Mouse (Mus musculus) brain, embryonic 18.5 days (tissue): ENCODE measurements around the gene Dpp6.

ENCODE experiments used
- DNase-seq: peaks from one replicate; pipeline ENCODE4 v3.0.0-alpha.2; 2012; ENCODE audit warnings: low read depth, low spot score

Dpp6 gene

DNA sequence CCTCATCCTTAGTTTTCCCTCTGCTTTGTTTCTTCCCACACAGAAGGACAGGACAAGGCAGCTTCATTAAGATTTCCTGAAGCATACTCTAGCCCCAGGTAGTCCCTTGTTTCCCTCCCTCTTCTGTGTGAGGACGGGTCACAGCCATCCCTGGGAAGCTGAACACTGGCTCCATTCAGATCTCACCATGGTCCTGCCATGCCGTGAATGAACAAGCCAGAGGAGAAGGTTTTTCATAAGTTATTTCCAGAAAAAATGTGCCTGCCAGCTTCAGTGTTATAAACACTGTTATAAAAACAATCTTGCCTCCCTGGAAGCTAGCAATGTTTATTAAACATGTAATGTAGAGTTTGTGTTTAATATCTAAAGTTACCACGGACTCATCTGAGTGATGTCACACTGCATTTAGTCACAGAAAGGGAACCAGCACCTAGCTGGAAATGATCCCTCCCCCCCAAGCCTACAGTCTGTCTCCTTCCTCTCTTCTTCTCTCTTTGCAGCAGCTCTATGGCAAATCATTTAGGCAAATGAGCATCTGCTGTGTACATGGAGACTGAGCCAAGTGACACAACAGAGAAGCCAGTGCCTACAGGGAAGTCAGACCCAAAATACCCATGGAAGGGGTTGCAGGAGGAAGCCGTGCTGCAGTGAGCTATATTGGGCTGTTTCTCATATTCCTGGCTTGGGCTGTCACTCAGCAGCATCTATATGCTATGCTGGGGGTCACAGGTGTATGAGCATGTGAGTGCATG is 128.3 kb downstream of the Dpp6 start:
- DNase-seq: peak; percentile 68

DNA sequence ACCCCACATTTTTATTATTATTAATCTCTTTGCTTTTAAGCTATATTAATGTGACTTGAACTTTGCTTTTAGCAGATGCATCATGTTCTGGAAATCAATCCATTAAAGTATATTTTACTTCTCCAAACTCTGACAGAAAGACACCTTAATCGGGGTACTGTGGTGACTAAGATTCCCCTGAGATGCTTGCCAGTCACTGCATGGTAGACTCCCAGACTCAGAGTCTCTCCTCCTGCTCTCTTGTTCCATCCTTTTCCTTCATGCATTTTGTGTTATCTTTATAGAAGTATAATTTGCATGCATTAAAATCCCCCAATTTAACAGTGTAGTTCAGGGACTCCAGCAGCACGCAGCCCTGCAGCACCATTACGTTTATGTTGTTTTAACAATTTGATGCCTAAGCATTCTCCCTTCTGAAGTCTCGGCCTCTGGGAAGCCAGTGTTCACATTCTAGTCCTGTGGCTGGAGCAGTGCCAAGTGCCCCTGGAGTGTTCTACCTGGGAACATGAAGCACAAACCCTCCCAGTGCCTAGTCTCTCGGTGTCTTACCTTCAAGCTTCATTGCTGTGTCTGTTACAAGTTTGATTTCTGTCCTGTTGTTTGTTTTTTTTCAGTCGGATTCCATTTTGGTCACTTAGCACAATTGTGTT is 153.1 kb downstream of the Dpp6 start:
- no peak for DNase-seq

DNA sequence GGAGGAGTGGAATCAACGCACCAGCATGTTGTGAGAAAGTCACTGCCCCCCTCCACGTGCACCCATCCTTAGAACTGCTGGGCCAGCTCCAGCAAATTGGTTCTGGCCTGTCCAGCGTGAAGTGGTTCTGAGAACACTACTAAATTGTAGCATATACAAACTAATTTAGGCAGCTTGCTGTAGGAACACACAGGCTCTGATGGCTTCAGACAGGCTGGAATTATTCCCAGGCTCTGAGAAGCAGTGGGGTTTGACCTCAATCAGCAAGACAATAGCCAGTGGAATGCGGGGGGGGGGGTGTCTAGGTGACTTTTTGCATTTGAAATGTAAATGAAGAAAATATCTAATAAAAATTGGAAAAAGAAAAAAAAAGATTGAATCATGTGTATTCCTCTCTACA is 156.2 kb downstream of the Dpp6 start:
- DNase-seq: no peak

DNA sequence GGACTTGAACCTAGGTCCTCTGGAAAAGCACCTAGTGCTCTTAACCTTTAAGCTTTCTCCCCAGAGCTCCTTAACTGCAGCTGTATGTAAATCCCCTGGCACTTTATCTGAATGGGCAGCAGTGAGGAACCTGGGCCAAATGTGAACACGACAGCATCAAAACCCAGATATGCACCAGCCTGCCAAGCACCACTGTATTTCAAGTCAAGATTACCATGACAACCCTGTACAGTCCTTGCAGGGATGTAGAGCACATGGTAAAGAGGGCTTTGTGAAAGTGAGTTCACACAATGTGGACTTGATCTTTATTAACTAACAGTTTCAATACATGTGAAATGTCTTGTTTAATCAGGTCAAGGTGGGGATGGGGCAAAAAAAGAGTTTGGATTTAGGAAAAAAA is 162.3 kb downstream of the Dpp6 start:
- DNase-seq: no peak

DNA sequence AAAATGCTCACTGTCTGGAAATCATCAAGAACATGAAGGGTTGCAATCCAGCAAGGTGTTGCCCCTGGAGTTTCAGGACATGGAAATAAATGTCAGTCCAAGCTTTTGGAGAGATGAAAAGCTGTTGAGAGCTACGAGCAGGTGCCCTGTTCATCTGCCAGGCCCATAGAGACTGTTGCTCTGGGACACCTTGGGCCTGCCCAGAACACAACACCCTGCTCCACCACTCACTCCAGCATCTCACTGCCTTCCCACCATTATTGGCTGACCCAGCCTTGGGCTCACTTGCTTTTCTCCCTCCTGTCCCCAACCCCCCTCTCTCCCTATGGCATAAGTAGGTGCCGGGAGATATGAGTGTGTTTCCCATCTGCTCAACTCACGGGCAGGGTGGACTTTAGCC is 162.8 kb downstream of the Dpp6 start:
- DNase-seq: no peak

DNA sequence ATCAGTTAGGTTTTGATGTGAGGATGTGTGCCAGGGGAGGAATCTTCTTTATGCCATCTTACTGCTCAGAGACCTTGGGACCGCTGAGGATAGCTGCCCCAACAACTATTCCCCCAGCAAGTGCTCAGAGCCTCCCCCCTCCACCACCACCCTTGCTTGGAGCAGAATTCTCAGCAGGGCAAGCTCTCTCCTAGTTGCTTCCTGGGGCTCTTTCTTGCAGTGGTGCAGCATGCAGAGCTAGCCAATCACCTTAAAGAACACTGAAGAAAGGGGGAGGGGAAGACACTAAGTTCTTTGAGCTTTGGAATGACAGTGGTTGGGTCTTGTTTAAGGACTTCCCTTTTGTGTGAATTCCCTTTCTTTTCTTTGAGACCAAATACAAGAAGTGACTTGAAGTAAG is 168.1 kb downstream of the Dpp6 start:
- no peak for DNase-seq

DNA sequence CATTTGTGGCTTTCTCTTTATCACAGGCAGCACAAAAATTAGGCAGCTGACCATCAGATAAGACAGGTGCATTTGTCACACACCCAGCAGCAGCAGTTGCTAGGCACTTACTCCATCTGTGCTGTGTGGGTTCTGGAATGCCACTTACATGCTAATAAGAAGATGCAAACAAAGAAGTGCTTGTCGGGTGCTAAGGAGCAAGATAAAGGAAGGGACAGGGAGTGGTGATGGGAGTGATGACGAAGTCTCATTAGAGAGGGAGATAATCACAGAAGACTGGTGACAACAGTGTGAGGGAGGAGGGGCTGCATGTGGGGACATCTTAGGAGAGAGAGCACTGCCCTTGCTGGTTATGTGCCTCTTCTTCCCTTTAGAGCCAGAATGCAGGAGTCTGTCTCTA is 174.6 kb downstream of the Dpp6 start:
- DNase-seq: no peak

DNA sequence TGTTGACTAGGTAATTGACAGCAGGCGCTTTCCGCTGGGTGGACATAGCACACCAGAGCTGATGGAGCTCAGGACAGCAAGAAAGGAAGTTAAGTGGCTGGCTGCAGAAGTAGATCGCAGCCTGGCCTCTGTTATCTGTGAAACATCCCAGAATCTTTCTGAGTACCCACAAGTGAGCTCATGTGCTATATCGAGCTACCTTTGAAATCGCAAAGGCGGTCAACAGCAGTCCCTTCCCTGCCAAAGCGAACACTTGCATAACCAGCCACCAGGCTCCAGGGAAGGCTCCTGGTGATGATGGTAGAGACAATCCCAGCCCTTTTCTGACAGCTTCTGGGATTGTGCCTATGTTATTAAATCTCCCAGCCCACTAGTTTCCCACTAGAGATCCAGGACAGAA is 186.5 kb downstream of the Dpp6 start:
- DNase-seq: no peak

DNA sequence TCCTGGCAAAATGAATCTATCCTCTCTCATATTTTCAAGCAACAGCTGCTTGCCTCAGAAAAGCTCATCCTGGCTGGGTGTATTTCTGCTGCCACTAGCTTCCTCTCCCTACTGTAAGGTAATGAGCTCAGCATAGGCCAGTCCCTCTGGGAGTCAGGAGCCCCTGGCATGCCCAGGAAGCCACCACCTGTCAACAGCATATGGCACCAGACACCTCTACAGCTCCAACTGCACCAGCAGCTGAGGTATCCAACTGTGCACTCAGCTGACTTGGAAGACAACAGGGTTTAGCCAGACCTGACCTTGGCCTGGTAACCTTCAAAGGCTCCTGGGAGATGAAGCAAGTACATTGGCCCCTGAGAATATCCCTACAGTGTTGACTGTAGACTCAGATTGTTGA is 192.2 kb downstream of the Dpp6 start:
- DNase-seq: no peak

DNA sequence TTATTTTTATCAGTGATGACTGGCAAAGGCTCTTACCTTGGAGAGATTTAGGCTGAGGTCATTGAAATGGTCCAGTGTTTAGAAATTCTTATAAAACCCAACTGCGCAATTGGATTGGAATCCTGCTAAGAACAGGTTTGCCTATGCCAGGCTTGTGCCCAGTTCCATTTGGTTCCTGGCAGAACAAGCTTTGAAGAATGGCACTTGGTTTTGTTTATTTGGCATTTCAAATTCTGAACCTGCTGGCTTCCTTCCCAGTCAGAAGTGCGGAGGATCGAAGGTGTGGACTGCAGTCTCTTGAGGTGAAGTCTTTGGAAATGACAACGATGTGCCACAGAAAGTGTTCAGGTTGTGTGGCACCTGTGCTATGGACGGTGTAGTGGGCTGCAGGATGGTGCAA is 193.6 kb downstream of the Dpp6 start:
- DNase-seq: no peak

DNA sequence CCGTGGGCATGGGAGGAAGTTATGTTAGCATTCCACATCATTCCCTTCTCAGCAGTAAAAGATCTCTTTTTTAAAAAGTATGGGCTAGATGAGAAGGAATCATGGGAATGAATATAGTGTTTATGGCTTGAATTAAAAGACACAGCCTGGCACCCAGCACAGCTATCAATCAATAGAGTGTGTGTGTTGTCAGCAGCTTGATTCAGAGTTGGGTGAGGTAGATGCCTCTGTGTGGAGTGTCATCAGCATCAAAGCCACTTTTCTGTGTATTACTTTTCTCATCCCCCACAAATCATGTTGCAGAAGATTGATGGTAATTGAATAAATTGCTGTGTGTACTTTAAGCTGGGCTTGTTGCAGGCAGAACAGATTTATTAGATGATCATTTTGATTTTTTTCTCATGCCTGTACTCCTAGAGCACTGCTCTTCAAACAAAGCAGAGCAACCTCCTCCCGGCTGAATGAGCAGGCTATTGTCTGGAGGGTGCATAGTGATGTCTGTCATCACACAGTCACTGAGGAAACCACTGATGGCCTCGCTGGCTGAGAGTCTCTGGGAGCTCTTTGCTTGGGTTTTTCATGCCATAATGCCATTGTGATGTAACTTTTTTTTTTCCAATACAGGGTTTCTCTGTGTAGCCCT is 201.4 kb downstream of the Dpp6 start:
- no peak for DNase-seq

DNA sequence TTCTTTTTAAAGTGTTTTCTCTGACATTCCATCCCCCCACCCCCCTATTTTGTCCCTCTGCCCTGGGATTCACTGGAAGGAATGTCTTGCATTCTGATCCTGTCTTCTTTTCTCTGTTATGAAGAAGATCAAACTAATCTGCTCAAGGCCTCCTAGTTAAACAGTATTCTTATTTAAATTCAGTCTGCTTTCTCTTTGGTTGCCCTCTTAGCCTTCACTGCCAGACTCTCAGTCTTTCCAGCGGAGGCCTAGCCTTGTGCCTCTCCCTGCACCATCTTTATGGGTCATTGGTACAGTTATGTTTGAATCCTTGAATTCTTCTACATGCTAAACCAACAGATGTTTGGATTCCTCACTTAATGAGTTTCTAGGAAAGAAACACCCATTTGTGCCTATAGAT is 211.6 kb downstream of the Dpp6 start:
- no peak for DNase-seq

DNA sequence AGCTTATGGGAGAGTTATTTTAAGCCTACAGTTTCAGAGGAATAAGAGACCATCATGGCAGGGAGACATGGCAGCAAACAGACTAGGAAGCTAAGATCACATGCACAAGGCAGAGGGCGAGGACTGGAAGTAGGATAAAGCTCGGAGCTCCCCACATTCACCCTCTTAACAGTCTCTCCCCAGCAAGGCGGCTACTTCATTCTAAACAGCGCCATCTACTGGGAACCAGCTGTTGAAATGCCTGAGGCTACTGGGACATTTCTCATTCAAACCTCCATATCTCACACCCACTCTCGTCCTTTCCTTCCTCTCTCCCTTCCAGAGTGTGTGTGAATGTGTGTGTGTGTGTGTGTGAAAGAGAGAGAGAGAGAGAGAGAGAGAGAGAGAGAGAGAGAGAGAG is 212.8 kb downstream of the Dpp6 start:
- no peak for DNase-seq

DNA sequence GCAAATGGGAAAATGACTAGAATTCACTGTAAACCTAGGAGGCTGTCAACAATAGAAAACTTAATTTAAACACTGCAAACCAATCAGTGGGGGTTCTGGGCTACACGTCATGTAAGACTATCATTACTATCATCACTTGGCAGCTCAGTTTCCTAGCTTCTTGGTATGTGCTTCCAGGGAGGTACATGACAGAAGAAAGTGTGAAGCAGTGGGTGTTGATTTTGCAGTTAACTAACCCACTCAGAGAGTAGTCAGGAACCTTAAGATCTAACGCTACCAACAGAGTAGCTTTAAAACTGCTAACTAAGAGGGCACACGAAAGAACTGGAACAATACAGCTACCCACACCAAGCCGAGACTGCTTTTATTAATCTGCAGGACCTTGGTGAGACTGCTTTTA is 217.9 kb downstream of the Dpp6 start:
- DNase-seq: no peak

DNA sequence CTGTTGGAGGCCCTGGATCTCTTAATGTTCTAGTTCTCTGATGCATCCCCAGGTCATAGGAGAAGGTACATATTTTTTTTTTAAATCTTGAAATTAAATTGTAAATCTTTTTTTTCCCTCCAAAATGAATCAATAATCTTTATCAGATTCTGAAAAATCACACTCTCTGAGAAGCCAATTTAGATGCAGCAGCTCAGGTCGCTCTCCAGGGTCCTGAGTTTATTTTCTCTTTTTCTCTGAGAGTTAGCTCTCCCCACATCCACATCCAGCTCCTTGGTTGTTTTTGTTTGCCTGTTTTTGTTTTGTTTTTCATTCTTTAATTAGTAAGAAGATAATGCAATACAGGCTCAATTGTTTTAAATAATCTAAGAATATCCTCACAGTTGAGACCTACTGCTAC is 218.3 kb downstream of the Dpp6 start:
- DNase-seq: no peak

DNA sequence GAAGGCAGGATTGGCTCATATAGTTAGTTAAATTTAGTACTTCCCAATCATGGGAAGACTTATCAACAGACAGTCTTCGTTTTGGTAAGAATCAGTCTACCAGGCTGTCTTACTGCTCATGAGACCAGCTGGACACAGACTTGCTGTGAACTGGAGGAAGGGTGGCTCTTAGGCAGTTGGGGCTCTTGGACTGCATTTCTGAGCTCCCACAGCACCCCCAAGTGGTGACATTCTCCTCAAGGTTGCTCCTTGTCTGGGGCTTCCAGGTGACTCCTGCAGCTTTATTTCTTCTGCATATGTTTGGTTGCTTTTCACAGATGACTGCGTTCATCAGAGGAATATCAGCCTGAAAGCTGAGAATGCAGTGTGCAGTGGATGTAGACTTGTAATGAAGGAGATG is 218.9 kb downstream of the Dpp6 start:
- no peak for DNase-seq

DNA sequence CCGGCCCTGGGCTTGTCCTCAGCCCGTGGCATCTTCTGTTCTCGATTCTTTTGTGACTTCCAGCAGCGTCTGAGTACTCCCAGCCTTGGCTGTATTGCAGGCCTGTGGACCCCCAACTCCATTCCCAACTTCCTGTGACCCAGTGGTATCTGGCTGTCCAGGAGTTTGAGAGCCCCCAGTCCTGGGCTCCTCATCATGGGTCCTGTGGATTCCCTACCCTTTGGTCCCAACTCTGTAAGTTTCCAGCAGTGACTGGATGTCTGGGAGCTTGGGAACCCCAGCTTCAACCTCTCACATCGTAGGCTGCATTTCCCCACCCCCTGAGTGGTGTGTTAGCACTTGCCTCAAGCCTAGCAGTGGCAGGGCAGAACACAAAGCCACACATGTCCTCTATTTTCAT is 220.8 kb downstream of the Dpp6 start:
- no peak for DNase-seq

DNA sequence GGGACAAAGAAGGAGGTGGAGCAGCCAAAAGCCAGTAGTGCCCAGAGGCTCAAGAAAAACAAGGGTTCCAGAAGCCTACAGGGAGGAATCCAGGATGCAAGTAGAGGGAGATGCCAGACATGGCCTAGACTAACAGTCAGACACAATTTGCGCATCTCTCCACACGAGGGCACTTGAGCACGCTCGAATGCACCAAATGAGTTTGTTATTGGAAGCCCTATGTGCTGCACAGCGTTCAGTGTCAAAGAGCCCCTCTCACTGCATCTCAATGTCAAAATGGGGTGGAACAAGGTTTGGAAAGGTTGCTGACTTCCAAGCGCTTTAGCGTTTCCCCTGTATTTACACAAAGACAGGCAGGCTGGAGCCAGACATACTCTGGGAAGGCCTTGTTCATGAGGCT is 231.2 kb downstream of the Dpp6 start:
- peak; percentile 64 for DNase-seq

DNA sequence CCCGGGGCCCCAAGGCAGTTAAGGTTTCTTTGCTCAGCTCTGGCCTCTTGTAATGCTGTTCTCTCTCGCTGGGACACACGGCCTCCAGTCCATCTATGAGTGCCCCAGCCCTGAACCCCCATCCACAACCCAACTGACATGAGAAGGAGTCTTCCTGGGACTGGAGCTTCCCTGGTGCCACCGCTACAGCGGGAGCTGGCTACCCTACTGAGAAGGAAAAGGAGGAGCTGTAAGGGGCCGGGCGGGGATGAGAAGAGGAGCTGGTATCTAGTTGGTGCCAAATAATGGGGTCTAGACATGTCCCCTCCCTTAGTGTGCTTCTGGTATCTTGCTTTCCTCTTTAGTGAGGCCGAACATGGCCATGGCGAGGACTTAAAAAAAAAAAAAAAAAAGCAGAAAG is 231.9 kb downstream of the Dpp6 start:
- DNase-seq: no peak

DNA sequence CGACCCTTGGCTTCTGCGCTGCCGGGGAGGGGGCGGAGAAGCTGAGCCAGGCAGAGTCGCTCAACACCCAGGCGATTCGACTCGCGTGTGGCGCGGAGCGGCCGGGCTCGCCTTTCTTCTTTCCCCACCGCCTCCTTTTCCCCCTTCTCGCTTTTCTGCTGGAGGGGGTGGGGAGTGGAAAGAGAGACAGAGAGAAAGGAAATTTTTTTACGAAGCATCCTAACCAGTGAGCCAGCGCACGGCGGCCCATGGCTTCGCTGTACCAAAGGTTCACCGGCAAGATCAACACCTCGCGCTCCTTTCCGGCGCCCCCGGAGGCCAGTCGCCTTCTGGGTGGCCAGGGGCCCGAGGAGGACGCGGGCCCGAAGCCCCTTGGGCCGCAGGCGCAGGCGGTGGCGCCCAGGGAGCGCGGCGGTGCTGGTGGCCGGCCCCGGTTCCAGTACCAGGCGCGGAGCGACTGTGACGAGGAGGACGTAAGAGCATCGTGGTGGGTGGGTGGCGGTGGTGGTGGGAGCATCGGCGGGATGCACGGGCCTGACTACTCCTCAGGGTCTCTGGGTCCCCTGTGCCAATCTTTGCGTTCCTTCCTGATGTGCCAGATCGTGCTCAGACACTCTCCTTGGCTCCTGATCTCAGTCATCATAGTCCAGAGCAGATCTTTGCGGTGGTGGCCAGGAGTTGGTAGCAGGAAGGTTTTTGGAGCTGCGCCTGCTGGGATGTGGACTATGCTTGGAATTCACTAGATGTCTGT is 232.5 kb downstream of the Dpp6 start:
- peak; percentile 16 for DNase-seq

DNA sequence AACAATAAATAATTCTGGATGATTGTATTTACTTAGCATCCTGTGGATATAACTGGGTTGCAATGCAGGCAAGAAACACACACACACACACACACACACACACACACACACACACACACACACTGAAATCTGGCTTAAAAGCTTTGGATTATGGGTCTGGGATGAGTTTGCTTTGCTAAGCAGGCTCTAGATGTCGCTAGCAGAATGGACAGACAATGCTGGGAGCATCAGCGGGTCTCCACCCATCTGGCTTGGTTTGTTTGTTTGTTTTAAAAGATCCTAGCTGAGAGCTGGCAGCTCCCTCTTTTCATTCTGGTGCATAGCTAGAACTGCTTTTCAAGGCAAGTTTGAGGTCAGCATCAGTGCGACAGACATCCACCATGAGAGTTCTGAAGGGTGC is 234.2 kb downstream of the Dpp6 start:
- DNase-seq: peak; percentile 24

DNA sequence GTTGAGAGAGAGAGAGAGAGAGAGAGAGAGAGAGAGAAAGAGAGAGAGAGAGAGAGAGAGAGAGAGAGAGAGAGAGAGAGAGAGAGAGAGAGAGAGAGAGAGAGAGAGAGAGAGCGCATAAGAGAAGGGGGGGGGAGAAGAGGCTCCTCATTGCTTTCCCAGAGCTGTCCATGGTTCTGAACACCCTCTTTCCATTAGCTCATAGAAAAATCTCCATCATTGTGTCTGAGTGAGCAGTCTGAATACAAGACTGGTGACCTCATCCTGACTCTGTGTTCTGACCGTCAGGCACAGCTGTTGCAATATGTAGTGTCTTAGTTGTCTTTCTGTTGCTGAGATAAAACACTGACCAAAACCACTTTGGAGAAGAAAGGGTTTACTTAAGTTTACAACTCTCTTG is 235.4 kb downstream of the Dpp6 start:
- no peak for DNase-seq
